Comparison of ENCODE assay signal across 24 mouse cellular contexts in genomic region chr6:98983311-98983838, GRCm38 (mm10).
DNase-seq lines count a peak whose midpoint lies in the region; ATAC-seq lines count a peak whose summit lies in the region.
"Had no signal": no experiment of that assay in that cellular context is flagged by ENCODE, and none has a peak within 500 bp of the region (broad histone marks: within the 10 kb centered on the region; RNA-seq: fewer than 3 reads in every experiment).

No protein-coding gene starts in this region.

- H3K4me2 ChIP-seq in liver, embryonic 13.5 days = no peak overlapping the region
- H3K4me2 ChIP-seq: forebrain, embryonic 13.5 days; hindbrain, embryonic 12.5 days; hindbrain, embryonic 15.5 days had no signal

- 71% methylated on average over 3 of the region's 3 CpGs for WGBS in heart, embryonic 10.5 days
- 34% methylated on average over 3 of the region's 3 CpGs for WGBS in liver, embryonic 13.5 days (ENCODE audit: insufficient replicate concordance)

- no peak overlapping the region for H3K4me3 ChIP-seq in heart, embryonic 10.5 days
- H3K4me3 ChIP-seq in megakaryocyte, embryonic 14.5 days (replicated peaks) = peak overlapping the region; percentile 75
- H3K4me3 ChIP-seq in liver, embryonic 13.5 days (replicated peaks) = no peak overlapping the region
- H3K4me3 ChIP-seq: forebrain, embryonic 10.5 days; forebrain, embryonic 13.5 days; hindbrain, embryonic 12.5 days; hindbrain, embryonic 15.5 days had no signal

- no peak for ATAC-seq in megakaryocyte, adult 5-6 weeks (ENCODE audit: poor library complexity, severe bottlenecking)
- ATAC-seq in liver, embryonic 13.5 days (ENCODE audit: low read depth) = peak; percentile 48; the same call in 1 of the 2 replicates
- peak; percentile 84 for ATAC-seq in megakaryocyte-erythroid progenitor cell, adult 5-6 weeks (replicated peaks; ENCODE audit: low FRiP score, low TSS enrichment, poor library complexity, severe bottlenecking)
- no peak for ATAC-seq in monocyte, adult 5-6 weeks (replicated peaks; ENCODE audit: insufficient number of reproducible peaks, low FRiP score, low TSS enrichment, poor library complexity, severe bottlenecking)
- ATAC-seq: activated CD4-positive, CD25-positive, alpha-beta regulatory T cell, adult 4 months; forebrain, embryonic 13.5 days; forebrain, embryonic 16.5 days had no signal

- DNase-seq in heart, embryonic 10.5 days (ENCODE audit: low spot score) = no peak
- DNase-seq in heart, adult 9 months (ENCODE audit: low spot score in 2 of 2) = no peak
- DNase-seq in liver, embryonic 13.5 days = no peak
- DNase-seq in kidney, adult 18-20 months = no peak
- DNase-seq: adrenal gland, adult 8-10 months; adrenal gland, postnatal 25 days; B cell, adult 2 months; cerebellum, adult 11-12 months; cerebellum, adult 8-10 months; cerebellum, postnatal 10 days; cerebellum, postnatal 36 days; gastrocnemius, postnatal 10 days had no signal

- H3K36me3 ChIP-seq in heart, embryonic 10.5 days = peaks cover 4% of the 10 kb centered on the region; the same call in 1 of the 2 replicates
- H3K36me3 ChIP-seq in megakaryocyte, embryonic 14.5 days (replicated peaks; ENCODE audit: low read length) = peaks cover 16% of the 10 kb centered on the region
- no peaks in the 10 kb centered on the region for H3K36me3 ChIP-seq in liver, embryonic 13.5 days
- H3K36me3 ChIP-seq: forebrain, embryonic 10.5 days; hindbrain, embryonic 12.5 days; hindbrain, embryonic 15.5 days had no signal

- H3K4me1 ChIP-seq in heart, embryonic 10.5 days = peaks cover 28% of the 10 kb centered on the region
- peaks cover 63% of the 10 kb centered on the region for H3K4me1 ChIP-seq in megakaryocyte, embryonic 14.5 days
- peaks cover 42% of the 10 kb centered on the region for H3K4me1 ChIP-seq in liver, embryonic 13.5 days (replicated peaks)
- H3K4me1 ChIP-seq: forebrain, embryonic 13.5 days had no signal

- H3K9ac ChIP-seq in liver, embryonic 13.5 days = no peak overlapping the region
- H3K9ac ChIP-seq: forebrain, embryonic 13.5 days; hindbrain, embryonic 12.5 days; hindbrain, embryonic 15.5 days had no signal

- H3K9me3 ChIP-seq in heart, embryonic 10.5 days = no peaks in the 10 kb centered on the region
- H3K9me3 ChIP-seq in megakaryocyte, embryonic 14.5 days = no peaks in the 10 kb centered on the region
- no peaks in the 10 kb centered on the region for H3K9me3 ChIP-seq in liver, embryonic 13.5 days (replicated peaks)
- H3K9me3 ChIP-seq: forebrain, embryonic 10.5 days; forebrain, embryonic 13.5 days; G1E; hindbrain, embryonic 12.5 days; hindbrain, embryonic 15.5 days had no signal

- no peaks in the 10 kb centered on the region for H3K27me3 ChIP-seq in heart, embryonic 10.5 days (ENCODE audit: insufficient read depth, poor library complexity, severe bottlenecking)
- H3K27me3 ChIP-seq in megakaryocyte, embryonic 14.5 days (replicated peaks) = no peaks in the 10 kb centered on the region
- H3K27me3 ChIP-seq in liver, embryonic 13.5 days = no peaks in the 10 kb centered on the region
- H3K27me3 ChIP-seq: CH12.LX; forebrain, embryonic 13.5 days; hindbrain, embryonic 12.5 days; hindbrain, embryonic 15.5 days had no signal

- 0 out of 2 replicates have a peak overlapping the region, but pooled peaks have one; percentile 16 for H3K27ac ChIP-seq in heart, embryonic 10.5 days
- H3K27ac ChIP-seq in liver, embryonic 13.5 days = no peak overlapping the region
- H3K27ac ChIP-seq: forebrain, embryonic 10.5 days; forebrain, embryonic 13.5 days; hindbrain, embryonic 12.5 days; hindbrain, embryonic 15.5 days had no signal

Comparison
In these comparisons a context has a peak if more than half of its experiments do, and no peak if none do; other contexts are left out.
1. ATAC-seq: peak in liver, embryonic 13.5 days (single experiment) and megakaryocyte-erythroid progenitor cell, adult 5-6 weeks (single experiment); none in megakaryocyte, adult 5-6 weeks (single experiment) and monocyte, adult 5-6 weeks (single experiment).